In genomic region chr15:79455106-79455810, GRCm38 (mm10) we compare ENCODE assay signal across 8 mouse cellular contexts. TPM values are rescaled to one million over a fixed set of nuclear protein-coding genes. Genes with fewer than 3 reads are reported as not detected.
DNase-seq lines count a peak whose midpoint lies in the region; ATAC-seq and TF ChIP-seq lines count a peak whose summit lies in the region.

Csnk1e (minus strand) TSS chr15:79455566.

- H3K9ac ChIP-seq in hindbrain, embryonic 13.5 days = peak within 1 kb of the TSS; percentile 63
- H3K9ac ChIP-seq in stomach, embryonic 14.5 days (replicated peaks; ENCODE audit: low read depth, low read length) = 0 out of 2 replicates have a peak within 1 kb of the TSS, but pooled peaks have one; percentile 10

- peak; percentile 72; the same call in 1 of the 2 replicates for ATAC-seq in frontal cortex, adult (ENCODE audit: low TSS enrichment)
- ATAC-seq in hindbrain, embryonic 13.5 days (ENCODE audit: low FRiP score) = 0 out of 2 replicates have a peak, but pooled peaks have one; percentile 68
- ATAC-seq in stomach, embryonic 14.5 days (ENCODE audit: insufficient number of reproducible peaks, insufficient read depth, low FRiP score, low read depth) = peak; percentile 86

- peak within 1 kb of the TSS; percentile 56 for H3K4me3 ChIP-seq in bone marrow macrophage, adult 2 months (ENCODE audit: insufficient read depth, low read length)
- peak within 1 kb of the TSS; percentile 33 for H3K4me3 ChIP-seq in hindbrain, embryonic 13.5 days
- H3K4me3 ChIP-seq in stomach, embryonic 14.5 days (ENCODE audit: low read depth, low read length) = peak within 1 kb of the TSS; percentile 24

- H3K36me3 ChIP-seq in hindbrain, embryonic 13.5 days = no peaks in the 10 kb centered on the region
- H3K36me3 ChIP-seq in stomach, embryonic 14.5 days (ENCODE audit: control insufficient read depth, insufficient read depth, low read length) = no peaks in the 10 kb centered on the region

- no peak for DNase-seq in frontal cortex, postnatal 25 days (ENCODE audit: low spot score in 2 of 2)
- peak; percentile 64 for DNase-seq in gastrocnemius, adult 18-20 months (ENCODE audit: low spot score)
- no peak for DNase-seq in layer of hippocampus, postnatal 36 days
- peak; percentile 88 to 89 for DNase-seq in lung, postnatal 4 days

- no peaks in the 10 kb centered on the region for H3K9me3 ChIP-seq in hindbrain, embryonic 13.5 days
- no peaks in the 10 kb centered on the region for H3K9me3 ChIP-seq in stomach, embryonic 14.5 days (ENCODE audit: control insufficient read depth, low read depth, low read length)

- peaks cover 30% of the 10 kb centered on the region for H3K27me3 ChIP-seq in hindbrain, embryonic 13.5 days
- H3K27me3 ChIP-seq in stomach, embryonic 14.5 days (ENCODE audit: control insufficient read depth, insufficient read depth, low read length) = no peaks in the 10 kb centered on the region

- no peak for TF ChIP-seq POLR2A in bone marrow macrophage, adult 2 months (IDR thresholded peaks at IDR 0.05; ENCODE audit: borderline replicate concordance, low read depth, low read length)

- H3K27ac ChIP-seq in bone marrow macrophage, adult 2 months (ENCODE audit: insufficient read depth, low read depth, low read length) = peak within 1 kb of the TSS; percentile 79
- H3K27ac ChIP-seq in hindbrain, embryonic 13.5 days = no peak within 1 kb of the TSS
- H3K27ac ChIP-seq in stomach, embryonic 14.5 days (ENCODE audit: low read length) = no peak within 1 kb of the TSS

- H3K4me1 ChIP-seq in bone marrow macrophage, adult 2 months (ENCODE audit: control insufficient read depth, insufficient read depth, low read length) = peaks cover 19% of the 10 kb centered on the region
- H3K4me1 ChIP-seq in hindbrain, embryonic 13.5 days (replicated peaks) = peaks cover 7% of the 10 kb centered on the region
- 0 out of 2 replicates have a peak, but pooled peaks cover 10% of the 10 kb centered on the region for H3K4me1 ChIP-seq in stomach, embryonic 14.5 days (ENCODE audit: control insufficient read depth, insufficient read depth, low read length)

- 3% methylated on average over 24 of the region's 24 CpGs for WGBS in hindbrain, embryonic 13.5 days
- 1% methylated on average over 24 of the region's 24 CpGs for WGBS in stomach, embryonic 14.5 days

- TF ChIP-seq CTCF in bone marrow macrophage, adult 2 months (IDR thresholded peaks at IDR 0.05; ENCODE audit: low read depth, low read length) = no peak

- H3K4me2 ChIP-seq in hindbrain, embryonic 13.5 days = peak within 1 kb of the TSS; percentile 65
- peak within 1 kb of the TSS; percentile 66 for H3K4me2 ChIP-seq in stomach, embryonic 14.5 days (replicated peaks; ENCODE audit: low read depth, low read length)

RNA-seq across cellular contexts. Expression of gene Csnk1e, which starts in this region (rescaled TPM):
- 60.7 and 61.8 TPM in 2 replicates for polyA plus RNA-seq in bone marrow macrophage, adult 2 months (2012; ENCODE audit: insufficient read depth, insufficient read length, missing spikeins)
- total RNA-seq in gastrocnemius, adult 18-20 months (2021) = 10 to 100 TPM; 45.4 to 48.0 TPM
- 231 and 245 TPM in 2 replicates for polyA plus RNA-seq in hindbrain, embryonic 13.5 days (2015; fragmentation: Nextera tagmentation; extraction: Ambion mirVana)
- total RNA-seq in layer of hippocampus, postnatal 36 days (2021) = 100 to 1,000 TPM; 111 to 120 TPM
- polyA plus RNA-seq in stomach, embryonic 14.5 days (2014; fragmentation: Nextera tagmentation; extraction: Ambion mirVana) = 64.3 and 70.3 TPM in 2 replicates

Comparison
In these comparisons a context has a peak if more than half of its experiments do, and no peak if none do; other contexts are left out.
1. DNase-seq: peak in gastrocnemius, adult 18-20 months (single experiment) and lung, postnatal 4 days (2 of 2); none in frontal cortex, postnatal 25 days (0 of 2) and layer of hippocampus, postnatal 36 days (0 of 2).
2. Peak in every context shown above with its lines, with median percentiles within 50 percentile points of each other: ATAC-seq and H3K4me3 ChIP-seq.